Mouse (Mus musculus) right cerebral cortex, postnatal 36 days (tissue): ENCODE measurements at regions not wholly inside any gene's neighbourhood (a gene's known extent, or its start where the extent isn't known, plus 50 kb on each side); places are given as distances from the start of the nearest gene placed in this dataset.

Experiments
- DNase-seq, 2 experiments: peaks; one replicate each; pipeline ENCODE4 v3.0.0; 2022; ENCODE audit warnings: low spot score in 2 of 2, mixed read lengths in 1 of 2

- DNase-seq: no peak
Observed at GRCm38 (mm10) chr4:23994261-23994965, 501.8 kb upstream of the Mms22l start.

GRCm38 (mm10) chr4:24006257-24006955 lies 489.8 kb upstream of the Mms22l start:
- DNase-seq: no peak

- peak; percentile 9 to 22 for DNase-seq
Observed at GRCm38 (mm10) chr4:24019178-24020104, 476.8 kb upstream of the Mms22l start.
